Mouse (Mus musculus) layer of hippocampus, adult 9-10 months (tissue): Measurements from ENCODE around the gene Cfap61.
A peak's percentile ranks its signal among the peaks of the same experiment; 100 is the strongest.

Source experiments
- DNase-seq: peaks from one replicate; pipeline ENCODE4 v3.0.0; 2022; ENCODE audit warnings: low spot score

The Cfap61 gene

DNA sequence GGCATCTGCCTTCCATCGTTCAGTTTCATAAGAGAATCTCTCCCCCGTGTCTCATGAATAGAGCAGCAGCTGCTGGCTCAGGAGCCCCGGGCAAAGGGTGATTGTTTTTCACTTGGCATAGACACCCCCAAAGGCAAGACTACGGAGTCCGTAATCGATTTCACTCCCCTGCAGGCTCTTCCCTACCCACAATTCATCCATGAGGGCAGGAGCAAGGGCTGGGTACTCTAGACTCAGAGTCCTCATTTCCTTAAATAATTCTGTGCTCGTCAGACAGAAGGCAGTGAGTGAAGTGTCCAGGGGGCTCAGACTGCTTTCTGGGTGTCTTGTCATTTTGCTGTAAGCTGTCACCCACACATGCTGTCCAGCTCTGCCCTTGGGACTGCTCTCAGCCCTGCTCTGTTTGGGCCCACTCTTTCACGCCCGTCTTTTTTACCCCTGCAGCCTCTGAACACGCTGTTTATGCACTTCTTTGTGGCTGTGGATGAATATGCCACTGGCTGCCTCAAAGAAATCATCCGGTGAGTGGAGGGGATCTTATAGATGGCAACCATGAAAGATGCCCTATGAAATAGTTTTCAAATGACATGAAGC lies 15.0 kb downstream of the Cfap61 start:
- no peak for DNase-seq

DNA sequence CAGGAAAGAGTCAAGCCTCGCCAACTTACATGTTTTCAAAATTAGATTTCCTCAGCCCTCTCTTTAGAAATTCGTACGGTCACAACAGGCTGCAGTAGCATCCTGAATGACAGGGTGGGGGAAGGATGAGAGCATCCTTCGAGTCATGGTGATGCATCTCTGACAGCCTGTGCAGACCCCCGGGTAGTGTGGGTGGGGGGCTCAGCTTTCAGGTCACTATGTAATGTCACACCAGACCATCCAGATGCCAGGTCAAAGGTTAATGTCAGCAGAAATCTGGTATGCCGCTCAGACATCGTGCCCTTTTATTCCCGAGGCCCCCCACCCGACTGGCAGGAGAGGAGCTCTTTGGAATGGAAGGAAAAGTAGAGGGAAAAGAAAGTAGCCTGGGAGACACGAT lies 15.7 kb downstream of the Cfap61 start:
- DNase-seq = no peak

DNA sequence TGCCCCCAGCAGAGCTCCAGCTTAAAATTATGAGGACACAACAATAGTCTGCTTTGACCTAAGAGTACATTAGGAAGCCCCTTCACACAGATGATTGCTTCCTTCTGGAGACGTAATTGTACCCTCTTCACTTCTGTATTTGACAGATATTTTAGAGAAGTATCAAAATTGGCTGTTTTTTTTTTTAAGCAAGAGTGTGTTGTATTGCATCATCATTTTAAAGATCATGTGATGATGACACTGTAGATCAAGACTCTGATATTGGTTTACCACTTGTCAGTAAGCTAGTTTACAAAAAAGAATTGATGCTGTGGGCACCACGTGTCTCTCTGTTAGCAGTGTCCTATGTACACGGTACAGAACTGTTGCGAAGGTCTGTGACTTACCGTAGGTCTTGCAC lies 18.1 kb downstream of the Cfap61 start:
- no peak for DNase-seq

DNA sequence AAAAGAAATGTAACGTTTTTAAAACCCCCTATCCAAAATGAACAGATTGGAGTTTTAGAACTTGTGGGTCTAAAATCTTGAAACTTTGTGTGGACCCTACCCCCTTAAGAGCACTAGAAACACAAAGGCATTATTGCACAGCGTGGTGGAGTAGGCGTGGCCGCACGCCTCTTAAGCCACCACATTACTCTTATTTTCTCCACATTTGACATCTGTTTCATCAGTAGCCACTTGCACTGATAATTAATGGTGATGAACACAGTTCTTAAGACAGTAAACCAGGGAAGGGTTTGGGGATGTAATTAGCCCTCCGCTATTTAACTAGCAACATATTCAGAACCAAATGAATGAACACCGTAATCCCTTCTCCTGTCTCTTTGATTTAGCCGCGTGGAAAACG lies 21.3 kb downstream of the Cfap61 start:
- DNase-seq = no peak

DNA sequence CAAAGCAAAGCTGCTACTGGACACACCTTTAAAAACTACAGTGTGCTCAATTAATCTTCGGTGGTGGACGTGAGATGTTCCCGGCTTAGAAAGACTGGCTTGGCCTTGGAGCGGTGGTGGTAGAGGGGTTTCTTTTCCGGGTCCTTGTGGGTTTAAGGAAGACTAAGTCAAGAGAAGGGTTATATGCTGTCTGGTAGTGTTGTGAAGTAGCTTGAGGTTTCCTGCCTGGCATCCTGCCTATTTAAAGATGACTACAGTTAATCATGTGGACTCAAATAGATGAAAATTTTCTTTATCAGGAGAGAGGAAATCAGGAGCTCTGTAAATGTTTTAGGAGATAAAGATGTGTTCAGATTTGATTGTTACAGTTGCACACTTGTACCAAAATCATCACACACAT lies 21.7 kb downstream of the Cfap61 start:
- DNase-seq = no peak

DNA sequence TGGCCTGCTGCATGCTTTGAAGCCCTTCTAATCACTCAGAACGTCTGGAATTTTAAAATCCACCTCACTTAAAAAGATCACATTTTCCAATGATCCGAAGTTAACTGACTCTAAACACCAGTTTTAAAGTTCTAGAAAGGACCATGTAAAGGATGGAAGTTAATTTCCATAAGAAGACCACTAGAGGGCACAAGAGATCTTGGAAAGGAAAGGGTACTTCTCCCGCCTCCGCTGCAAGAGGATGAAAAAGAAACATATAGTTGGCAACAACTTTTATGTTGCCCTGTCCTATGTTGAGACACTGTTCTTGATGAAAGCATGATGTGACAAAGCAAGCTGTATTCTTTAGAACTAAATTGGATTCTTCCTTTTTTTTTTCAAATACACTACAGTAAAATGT lies 22.9 kb downstream of the Cfap61 start:
- no peak for DNase-seq

DNA sequence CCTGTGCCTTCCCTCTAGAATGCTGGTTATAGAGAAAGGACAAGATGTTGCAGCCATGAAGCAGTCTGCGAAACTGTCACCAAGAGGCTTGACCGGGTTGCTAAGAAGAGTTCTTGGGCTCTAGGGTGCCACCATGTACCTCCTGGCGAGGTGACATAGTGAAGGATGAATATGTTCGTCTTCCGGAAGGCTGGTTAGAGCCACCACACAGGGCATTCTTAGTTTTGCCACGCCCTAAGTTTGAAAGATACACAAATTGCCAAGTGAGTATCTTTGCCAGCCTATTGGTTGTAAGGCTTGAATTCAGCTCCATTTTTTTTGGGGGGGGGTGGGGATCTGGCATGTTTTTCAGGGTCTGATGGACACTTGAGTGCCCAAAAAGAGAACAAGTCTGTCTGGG lies 23.5 kb downstream of the Cfap61 start:
- no peak for DNase-seq

GRCm38 (mm10) chr2:145958551-145958950 lies 24.0 kb downstream of the Cfap61 start:
- DNase-seq = no peak

DNA sequence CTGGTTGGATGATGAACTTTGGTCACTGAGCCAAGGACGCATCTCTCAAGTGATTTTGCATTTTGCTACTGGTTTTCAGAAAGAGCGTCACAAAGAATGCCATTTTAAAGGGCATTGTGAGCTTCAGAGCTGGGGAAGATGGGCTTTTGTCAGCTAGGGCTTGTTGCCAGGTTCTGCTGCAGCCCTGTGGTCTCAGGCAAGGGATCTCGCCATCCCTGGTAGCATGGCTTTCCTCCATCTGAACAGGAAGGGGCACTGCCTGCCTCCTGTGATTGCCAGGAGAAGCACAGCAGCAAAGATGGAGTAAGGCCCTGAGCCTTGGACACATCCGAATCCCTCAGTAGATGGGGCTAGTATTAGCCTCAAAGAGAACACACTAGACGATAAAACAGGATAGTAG lies 27.3 kb downstream of the Cfap61 start:
- no peak for DNase-seq

- DNase-seq = no peak
These were observed 36.2 kb downstream of the Cfap61 start for GRCm38 (mm10) chr2:145970751-145971150.

- peak; percentile 24 for DNase-seq
These were observed 36.8 kb downstream of the Cfap61 start for GRCm38 (mm10) chr2:145971237-145972010.

DNA sequence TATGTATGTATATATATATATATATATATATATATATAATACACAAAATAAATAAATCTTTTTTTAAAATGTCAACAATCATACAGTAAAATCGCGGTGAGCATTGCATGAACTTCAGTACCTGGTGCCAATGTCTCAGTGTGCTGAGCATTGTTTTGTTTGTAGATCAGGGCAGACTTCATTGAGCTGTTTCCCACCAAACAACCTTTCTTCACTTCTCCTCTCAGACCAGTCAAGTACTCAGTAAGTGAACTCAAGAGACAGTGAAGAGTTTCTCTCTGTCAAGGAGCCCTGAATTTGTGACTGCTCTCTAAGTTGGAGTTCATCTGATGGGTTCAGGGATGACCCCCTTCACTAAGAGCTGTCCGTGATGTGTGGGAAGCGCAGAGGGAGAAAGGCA lies 38.0 kb downstream of the Cfap61 start:
- no peak for DNase-seq

DNA sequence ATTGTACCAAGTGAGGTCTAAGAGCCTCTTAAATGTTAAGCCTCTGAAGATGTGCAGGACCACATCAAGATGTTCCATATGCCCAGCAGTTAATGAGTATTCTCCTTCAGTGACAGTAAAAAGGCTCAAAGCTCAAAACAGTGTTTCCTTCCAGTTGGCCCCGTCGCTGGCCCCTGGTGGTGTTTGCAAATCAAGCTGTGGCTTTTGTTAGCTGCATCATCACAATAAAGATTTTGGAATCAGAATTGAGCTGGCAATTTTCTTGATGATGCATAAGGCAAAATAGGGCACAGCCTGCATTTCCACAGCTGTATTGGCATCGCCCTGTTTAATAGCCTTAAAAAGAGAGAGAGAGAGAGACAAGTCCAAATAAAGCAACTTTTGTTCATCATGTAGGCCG lies 45.0 kb downstream of the Cfap61 start:
- no peak for DNase-seq

DNA sequence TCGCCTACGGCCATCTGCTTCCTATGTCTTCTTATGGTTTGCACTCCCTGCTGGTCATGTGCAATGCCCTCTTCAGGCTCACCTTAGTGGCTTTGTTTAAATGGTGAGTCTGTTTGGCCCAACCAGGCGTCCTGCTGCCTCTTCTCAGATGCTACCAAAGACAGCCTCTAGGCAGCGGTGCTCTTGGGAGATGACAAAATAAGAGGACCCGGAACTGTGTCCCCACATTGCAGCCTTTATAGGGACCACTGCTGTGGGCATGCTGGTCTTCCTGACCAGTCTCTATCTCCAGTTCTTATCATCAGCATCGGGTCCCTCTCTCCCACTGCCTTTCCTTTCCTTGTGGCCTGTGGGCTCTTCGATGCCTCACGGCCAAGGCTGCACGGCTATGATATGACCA lies 46.3 kb downstream of the Cfap61 start:
- DNase-seq = no peak

DNA sequence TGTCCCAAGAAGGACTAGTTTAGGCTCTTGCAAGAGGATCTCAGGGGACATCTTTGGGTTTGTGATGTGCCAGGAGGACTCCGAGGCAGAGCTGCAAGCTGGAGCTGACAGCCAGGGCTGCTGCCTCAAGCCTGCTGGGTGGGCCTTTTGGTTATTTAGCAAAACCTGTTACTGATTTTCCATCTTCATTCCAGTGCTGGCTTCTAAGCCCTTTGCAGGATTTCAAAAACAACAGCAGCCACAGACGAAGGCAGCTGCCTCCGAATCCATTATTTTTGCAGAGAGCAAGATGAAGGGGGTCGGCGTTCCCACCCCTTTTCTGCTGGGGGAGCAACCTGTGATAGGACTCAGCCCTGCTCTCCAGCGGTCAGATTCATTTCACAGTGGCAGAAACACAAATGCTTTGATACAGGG lies 47.1 kb downstream of the Cfap61 start:
- no peak for DNase-seq

DNA sequence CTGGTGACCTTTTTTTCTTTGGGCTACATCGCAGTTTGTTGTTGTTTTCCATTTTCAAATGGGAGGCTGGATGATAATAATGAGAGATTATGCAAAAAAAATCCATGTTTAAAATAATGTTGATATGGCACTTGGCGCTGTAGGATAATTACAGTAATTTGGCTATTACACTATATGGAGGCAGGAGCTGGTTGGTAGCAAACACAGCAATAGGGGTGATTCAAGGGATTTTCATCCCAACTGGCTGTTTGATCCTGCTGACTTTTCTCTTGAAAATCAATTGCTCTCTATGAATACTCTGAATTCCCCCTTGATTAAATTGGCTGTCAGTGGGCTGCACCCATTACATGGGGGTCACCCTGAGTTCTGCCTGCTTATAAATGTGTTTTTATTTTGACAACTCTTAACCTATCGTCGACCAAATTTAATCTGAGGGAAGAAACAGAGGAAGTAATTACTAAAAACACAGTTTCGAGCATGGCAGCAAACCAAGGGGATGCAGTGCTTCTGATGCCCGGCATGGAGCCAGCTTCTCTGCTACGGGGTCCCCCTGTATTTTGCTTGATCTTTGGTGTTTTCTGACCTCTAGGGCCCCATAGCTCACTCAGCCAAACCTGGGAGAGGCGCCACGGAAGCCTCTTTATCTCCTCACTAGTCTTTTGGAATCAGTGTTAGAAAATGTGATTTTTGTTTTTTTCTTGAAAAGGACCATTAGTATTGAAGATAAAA lies 47.9 kb downstream of the Cfap61 start:
- no peak for DNase-seq

DNA sequence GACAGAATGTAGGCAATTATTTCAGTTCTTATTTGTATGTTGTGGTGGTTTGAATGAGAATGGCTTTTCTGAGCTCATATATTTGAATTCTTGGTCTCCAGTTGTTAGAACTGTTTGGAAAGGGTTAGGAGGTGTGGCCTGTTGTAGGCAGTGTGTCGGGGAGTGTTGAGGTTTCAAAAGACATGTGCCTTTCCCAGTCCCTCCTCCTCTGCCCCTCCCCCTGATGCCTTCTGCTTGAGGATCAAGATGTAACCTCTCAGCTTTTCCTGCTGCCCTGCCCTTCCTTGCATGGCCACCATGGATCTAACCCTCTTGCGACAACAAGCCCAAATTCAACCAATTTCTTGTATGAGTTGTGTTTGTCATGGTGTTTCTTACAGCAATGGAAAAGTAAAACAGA lies 53.2 kb downstream of the Cfap61 start:
- DNase-seq = no peak

DNA sequence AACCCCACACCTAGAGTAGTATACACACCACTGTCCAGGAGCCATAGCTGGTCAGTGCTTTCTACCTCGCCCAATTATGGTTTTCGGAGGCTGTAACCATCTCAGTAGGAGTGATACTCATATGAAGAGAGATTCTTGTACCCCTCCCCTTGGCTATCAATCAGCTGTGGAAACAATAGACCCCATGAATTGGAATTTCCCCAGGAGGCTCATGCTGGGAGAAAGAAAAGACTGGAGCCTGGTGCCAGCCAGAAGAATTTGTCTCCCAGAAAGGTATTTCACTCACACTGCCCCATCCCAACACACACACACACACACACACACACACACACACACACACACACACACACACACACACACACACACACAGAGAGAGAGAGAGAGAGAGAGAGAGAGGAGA lies 55.9 kb downstream of the Cfap61 start:
- no peak for DNase-seq

DNA sequence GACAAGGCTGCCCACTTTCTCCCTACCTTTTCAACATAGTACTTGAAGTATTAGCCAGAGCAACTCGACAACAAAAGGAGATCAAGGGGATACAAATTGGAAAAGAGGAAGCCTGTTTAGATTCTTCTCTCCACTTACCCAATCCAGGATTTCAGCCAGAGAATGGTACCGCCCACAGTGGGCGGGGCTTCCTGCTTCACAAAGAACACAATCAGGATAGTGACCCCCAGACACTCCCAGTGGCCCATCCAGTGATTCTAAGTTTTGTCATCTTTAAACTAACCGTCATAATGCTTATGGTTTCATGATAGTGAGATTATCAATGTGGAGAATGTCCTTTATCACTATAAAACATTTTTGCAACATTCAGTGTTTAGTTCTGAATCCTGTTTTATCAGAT lies 61.9 kb downstream of the Cfap61 start:
- no peak for DNase-seq

- DNase-seq = no peak
These were observed 63.5 kb downstream of the Cfap61 start for GRCm38 (mm10) chr2:145997956-145998525.

GRCm38 (mm10) chr2:146008801-146009200 lies 74.2 kb downstream of the Cfap61 start:
- DNase-seq = no peak

- DNase-seq = no peak
These were observed 75.2 kb downstream of the Cfap61 start for GRCm38 (mm10) chr2:146009596-146010349.
